Mouse (Mus musculus) heart, embryonic 12.5 days (tissue): ENCODE results near the gene Pfdn6. TPM values are rescaled to one million over a fixed set of nuclear protein-coding genes. Genes with fewer than 3 reads are reported as not detected.
A peak's percentile ranks its signal among the peaks of the same experiment; 100 is the strongest.

ENCODE experiments used
- ATAC-seq: fragments of 200-750 bp; cut with Nextera tagmentation; 2 replicates; pipeline ENCODE4 v1.8.0; 2017; ENCODE audit warnings: moderate TSS enrichment, moderate library complexity; ENCODE audit not compliant: insufficient number of reproducible peaks, low FRiP score
- H3K27ac ChIP-seq: fragments of 300-500 bp; sonication (generic); 2 replicates; pipeline ENCODE4 v1.5.1; 2016; ENCODE audit warnings: mild to moderate bottlenecking, moderate library complexity; ENCODE audit not compliant: poor library complexity, severe bottlenecking
- H3K27me3 ChIP-seq: fragments of 300-500 bp; sonication (generic); replicated peaks from 2 replicates; pipeline ENCODE4 v1.6.1; 2016; ENCODE audit warnings: mild to moderate bottlenecking, moderate library complexity
- H3K36me3 ChIP-seq: fragments of 300-500 bp; sonication (generic); 2 replicates; pipeline ENCODE4 v1.6.1; 2016; ENCODE audit warnings: mild to moderate bottlenecking, moderate library complexity
- H3K4me1 ChIP-seq: fragments of 300-500 bp; sonication (generic); replicated peaks from 2 replicates; pipeline ENCODE4 v1.6.1; 2016; ENCODE audit warnings: mild to moderate bottlenecking
- H3K4me2 ChIP-seq: fragments of 300-500 bp; sonication (generic); 2 replicates; pipeline ENCODE4 v1.6.1; 2016; ENCODE audit warnings: mild to moderate bottlenecking, moderate library complexity
- H3K4me3 ChIP-seq: fragments of 300-500 bp; sonication (generic); 2 replicates; pipeline ENCODE4 v1.5.1; 2016; ENCODE audit warnings: mild to moderate bottlenecking
- H3K9ac ChIP-seq: fragments of 300-500 bp; sonication (generic); 2 replicates; pipeline ENCODE4 v1.6.1; 2016; ENCODE audit warnings: mild to moderate bottlenecking, moderate library complexity
- H3K9me3 ChIP-seq: fragments of 300-500 bp; sonication (generic); replicated peaks from 2 replicates; pipeline ENCODE4 v1.6.1; 2016; ENCODE audit warnings: mild to moderate bottlenecking, moderate library complexity
- WGBS: fragments of 180-500 bp; shearing (Covaris S2); methylation state at CpG from one replicate; pipeline ENCODE4 v1.1.7; 2016; 5-methylcytosine and 5-hydroxymethylcytosine counted together
- polyA plus RNA-seq: library from polyadenylated mRNA; unstranded; fragments of >200 nt; fragmentation: Nextera tagmentation; extraction: Ambion mirVana; gene quantifications from 2 replicates; pipeline ENCODE4 v1.2.1, GENCODE M21; 2016

Pfdn6 gene
- polyA plus RNA-seq, 1 experiment from 2014 or later, result 127 TPM

DNA sequence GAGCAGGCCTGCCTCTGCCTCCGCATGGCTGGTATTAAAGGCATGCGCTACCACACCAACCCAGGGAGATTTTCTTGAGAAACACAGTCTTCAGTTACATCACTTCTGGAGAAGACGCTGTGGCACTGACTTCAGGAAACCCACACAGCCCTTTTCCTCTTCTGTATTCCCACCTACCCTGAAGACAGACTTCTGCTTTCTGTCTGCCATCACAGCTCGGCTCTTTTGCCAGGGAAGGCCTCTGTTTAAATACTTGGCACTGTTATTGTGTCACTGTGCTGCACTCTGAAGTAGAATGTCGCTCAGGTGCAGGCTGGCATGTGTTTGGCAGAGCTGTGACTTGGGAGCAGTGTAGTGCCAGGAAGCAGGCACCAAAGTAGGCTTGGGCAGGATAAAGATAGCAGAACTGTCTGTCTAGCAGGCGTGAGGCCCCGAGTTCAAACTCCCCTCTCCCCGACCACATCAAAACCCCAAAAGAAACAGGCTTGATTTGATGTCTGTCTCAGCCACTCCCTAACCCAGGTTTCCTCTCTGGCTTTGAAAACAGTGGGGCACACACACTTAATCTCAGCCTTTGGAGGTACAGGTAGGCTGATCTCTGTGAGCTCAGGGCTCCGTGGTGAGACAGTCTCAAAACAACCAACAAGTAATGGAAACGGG, 7.4 kb upstream of the Pfdn6 start:
- H3K36me3 ChIP-seq, result peaks cover 68% of the 10 kb centered on the region
- no peak for ATAC-seq
- no peak overlapping the region for H3K27ac ChIP-seq
- H3K9ac ChIP-seq, result no peak overlapping the region
- H3K4me1 ChIP-seq, result peaks cover 29% of the 10 kb centered on the region
- no peak overlapping the region for H3K4me2 ChIP-seq
- H3K27me3 ChIP-seq, result no peaks in the 10 kb centered on the region
- H3K9me3 ChIP-seq, result no peaks in the 10 kb centered on the region
- H3K4me3 ChIP-seq, result no peak overlapping the region
- 86% methylated on average over 10 of the region's 10 CpGs for WGBS

DNA sequence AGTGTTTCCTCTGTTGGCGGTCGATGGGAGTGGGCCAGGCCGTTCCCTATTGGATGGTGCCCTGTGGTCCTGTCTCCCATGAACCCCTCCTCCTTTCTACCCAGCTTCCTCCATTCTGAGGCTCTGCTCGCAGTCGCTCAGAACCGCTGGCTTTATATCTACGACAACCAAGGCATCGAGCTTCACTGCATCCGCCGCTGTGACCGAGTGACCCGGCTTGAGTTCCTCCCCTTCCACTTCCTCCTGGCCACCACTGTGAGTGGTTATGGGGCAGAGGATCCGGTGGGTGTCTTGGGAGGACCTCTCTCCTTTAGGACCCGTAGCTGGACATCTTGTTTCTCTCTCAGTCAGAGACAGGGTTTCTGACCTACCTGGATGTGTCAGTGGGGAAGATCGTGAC, 3.3 kb upstream of the Pfdn6 start:
- H3K4me2 ChIP-seq, result no peak overlapping the region
- H3K27me3 ChIP-seq, result no peaks in the 10 kb centered on the region
- H3K36me3 ChIP-seq, result peaks cover 53% of the 10 kb centered on the region
- H3K9me3 ChIP-seq, result no peaks in the 10 kb centered on the region
- H3K4me3 ChIP-seq, result no peak overlapping the region
- ATAC-seq, result no peak
- peaks cover 19% of the 10 kb centered on the region for H3K4me1 ChIP-seq
- H3K27ac ChIP-seq, result no peak overlapping the region
- H3K9ac ChIP-seq, result no peak overlapping the region
- whole genome bisulfite sequencing, result 95% methylated on average over 15 of the region's 15 CpGs

DNA sequence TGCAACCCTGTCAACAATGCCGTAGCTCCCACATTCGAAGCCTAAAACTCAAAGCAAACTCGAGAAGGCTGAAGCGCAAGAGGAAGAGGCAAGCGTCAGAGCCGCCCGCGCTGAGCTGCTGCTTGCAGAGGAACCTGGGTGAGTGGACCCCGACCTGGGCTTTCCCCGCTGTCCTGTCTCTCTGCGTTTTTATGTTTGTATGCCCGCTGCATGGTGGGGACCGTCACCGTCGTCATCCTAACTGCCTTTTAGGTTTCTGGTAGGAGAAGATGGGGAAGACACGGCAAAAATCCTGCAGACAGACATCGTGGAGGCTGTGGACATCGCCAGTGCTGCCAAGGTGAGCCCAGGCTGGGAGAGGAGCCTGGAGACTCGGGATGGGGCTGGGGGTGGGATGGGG, 1.2 kb upstream of the Pfdn6 start:
- peaks cover 19% of the 10 kb centered on the region for H3K4me1 ChIP-seq
- H3K27ac ChIP-seq, result no peak overlapping the region
- 47% methylated on average over 19 of the region's 19 CpGs for WGBS
- no peak for ATAC-seq
- H3K9me3 ChIP-seq, result no peaks in the 10 kb centered on the region
- peak overlapping the region; percentile 82 for H3K4me3 ChIP-seq
- peak overlapping the region; percentile 92 for H3K4me2 ChIP-seq
- H3K27me3 ChIP-seq, result no peaks in the 10 kb centered on the region
- H3K9ac ChIP-seq, result peak overlapping the region; percentile 93
- peaks cover 61% of the 10 kb centered on the region for H3K36me3 ChIP-seq

DNA sequence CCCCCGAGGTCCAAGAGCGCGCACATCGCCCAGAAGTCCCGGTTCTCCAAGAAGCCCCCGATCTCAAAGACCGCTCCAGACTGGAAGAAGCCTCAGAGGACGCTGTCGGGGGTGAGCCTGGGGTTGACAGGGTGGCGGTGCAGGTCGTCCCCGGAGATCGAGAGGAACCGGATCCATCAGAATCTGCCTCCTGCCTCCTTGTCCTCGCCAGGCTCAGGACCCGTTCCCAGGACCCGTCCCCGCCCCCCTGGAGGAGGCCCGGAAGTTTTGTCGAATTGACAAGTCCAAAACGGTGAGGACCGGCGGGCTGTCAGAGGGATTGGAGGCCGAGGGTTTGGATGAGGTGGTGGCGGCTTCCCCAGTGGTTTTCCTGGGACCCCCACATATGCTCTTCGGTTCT, 838 bp upstream of the Pfdn6 start:
- no peak overlapping the region for H3K27ac ChIP-seq
- peaks cover 60% of the 10 kb centered on the region for H3K36me3 ChIP-seq
- H3K4me2 ChIP-seq, result peak overlapping the region; percentile 92
- H3K4me1 ChIP-seq, result peaks cover 19% of the 10 kb centered on the region
- no peak for ATAC-seq
- WGBS, result 2% methylated on average over 26 of the region's 26 CpGs
- H3K4me3 ChIP-seq, result peak overlapping the region; percentile 82
- peak overlapping the region; percentile 93 for H3K9ac ChIP-seq
- no peaks in the 10 kb centered on the region for H3K27me3 ChIP-seq
- no peaks in the 10 kb centered on the region for H3K9me3 ChIP-seq

DNA sequence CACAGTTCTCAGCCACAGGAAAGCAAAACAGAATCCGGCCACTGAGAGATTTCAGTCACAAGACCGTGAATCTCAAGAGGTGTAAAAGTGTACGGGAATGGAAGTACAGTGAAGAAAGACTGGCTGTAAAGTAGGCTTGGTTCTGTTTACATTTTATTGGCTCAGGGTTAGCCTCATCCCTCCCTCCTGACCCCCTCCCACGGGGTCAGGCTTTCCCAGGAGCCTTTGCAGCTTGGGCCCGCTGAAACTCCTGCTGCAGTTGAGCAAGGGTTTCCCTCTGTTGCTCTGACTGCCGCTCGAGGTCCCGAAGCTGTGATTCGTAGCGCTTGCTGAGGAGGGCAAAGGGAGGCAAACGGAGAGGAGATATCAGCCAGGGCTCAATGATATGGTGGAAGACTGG, 1.4 kb downstream of the Pfdn6 start:
- H3K27ac ChIP-seq, result no peak overlapping the region
- peaks cover 19% of the 10 kb centered on the region for H3K4me1 ChIP-seq
- no peak for ATAC-seq
- H3K4me2 ChIP-seq, result peak overlapping the region; percentile 92
- H3K9me3 ChIP-seq, result no peaks in the 10 kb centered on the region
- peak overlapping the region; percentile 2; the same call in 1 of the 2 replicates for H3K4me3 ChIP-seq
- WGBS, result 75% methylated on average over 11 of the region's 11 CpGs
- H3K36me3 ChIP-seq, result peaks cover 62% of the 10 kb centered on the region
- no peak overlapping the region for H3K9ac ChIP-seq
- no peaks in the 10 kb centered on the region for H3K27me3 ChIP-seq

DNA sequence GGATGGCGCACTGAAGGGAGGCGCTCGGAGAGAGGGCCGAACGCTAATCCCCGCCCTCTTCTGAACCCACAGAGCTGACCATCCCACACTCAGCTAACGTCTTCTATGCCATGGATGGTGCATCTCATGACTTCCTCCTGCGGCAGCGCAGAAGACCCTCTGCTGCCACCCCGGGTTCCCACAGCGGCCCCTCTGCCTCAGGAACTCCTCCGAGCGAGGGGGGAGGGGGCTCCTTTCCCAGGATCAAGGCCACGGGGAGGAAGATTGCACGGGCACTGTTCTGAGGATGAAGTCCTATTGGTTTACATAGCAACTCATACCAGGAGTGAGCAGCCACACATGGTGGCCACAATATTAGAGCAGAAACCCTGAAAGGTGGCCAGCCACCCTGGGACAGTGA, 3.1 kb downstream of the Pfdn6 start:
- 85% methylated on average over 15 of the region's 15 CpGs for WGBS
- no peak for ATAC-seq
- H3K27ac ChIP-seq, result no peak overlapping the region
- peaks cover 68% of the 10 kb centered on the region for H3K36me3 ChIP-seq
- no peak overlapping the region for H3K9ac ChIP-seq
- no peak overlapping the region for H3K4me2 ChIP-seq
- H3K27me3 ChIP-seq, result no peaks in the 10 kb centered on the region
- no peaks in the 10 kb centered on the region for H3K9me3 ChIP-seq
- H3K4me1 ChIP-seq, result peaks cover 19% of the 10 kb centered on the region
- H3K4me3 ChIP-seq, result no peak overlapping the region

DNA sequence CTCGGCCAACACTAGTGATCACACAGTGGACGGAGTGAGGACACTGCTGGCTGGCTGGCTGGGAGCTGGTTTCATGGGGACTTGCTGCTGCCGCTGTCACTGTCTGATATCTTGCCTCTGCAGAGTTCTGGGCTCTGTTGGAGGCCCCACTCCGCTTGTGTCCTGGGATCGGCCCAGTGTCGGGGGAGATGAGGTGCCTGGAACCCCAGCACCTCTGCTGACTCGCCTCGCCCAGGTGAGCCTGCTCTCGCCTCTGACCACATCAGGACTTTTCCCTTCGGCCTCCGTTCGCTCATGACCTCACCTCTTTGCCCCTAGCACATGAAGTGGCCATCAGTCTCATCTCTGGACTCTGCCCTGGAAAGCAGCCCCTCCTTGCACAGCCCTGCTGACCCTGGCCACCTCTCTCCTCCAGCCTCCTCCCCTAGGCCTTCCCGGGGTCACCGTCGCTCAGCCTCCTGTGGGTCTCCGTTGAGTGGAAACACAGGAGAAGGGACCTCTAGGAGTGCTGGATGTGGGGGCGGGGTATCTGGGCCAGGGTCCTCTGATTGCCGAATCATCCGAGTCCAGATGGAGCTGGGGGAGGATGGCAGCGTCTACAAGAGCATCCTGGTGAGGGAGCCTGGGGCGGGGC, 4.6 kb downstream of the Pfdn6 start:
- peaks cover 66% of the 10 kb centered on the region for H3K36me3 ChIP-seq
- no peak overlapping the region for H3K27ac ChIP-seq
- 83% methylated on average over 21 of the region's 21 CpGs for WGBS
- H3K4me3 ChIP-seq, result no peak overlapping the region
- no peak overlapping the region for H3K9ac ChIP-seq
- H3K9me3 ChIP-seq, result no peaks in the 10 kb centered on the region
- ATAC-seq, result no peak
- peaks cover 21% of the 10 kb centered on the region for H3K4me1 ChIP-seq
- H3K27me3 ChIP-seq, result no peaks in the 10 kb centered on the region
- H3K4me2 ChIP-seq, result no peak overlapping the region

DNA sequence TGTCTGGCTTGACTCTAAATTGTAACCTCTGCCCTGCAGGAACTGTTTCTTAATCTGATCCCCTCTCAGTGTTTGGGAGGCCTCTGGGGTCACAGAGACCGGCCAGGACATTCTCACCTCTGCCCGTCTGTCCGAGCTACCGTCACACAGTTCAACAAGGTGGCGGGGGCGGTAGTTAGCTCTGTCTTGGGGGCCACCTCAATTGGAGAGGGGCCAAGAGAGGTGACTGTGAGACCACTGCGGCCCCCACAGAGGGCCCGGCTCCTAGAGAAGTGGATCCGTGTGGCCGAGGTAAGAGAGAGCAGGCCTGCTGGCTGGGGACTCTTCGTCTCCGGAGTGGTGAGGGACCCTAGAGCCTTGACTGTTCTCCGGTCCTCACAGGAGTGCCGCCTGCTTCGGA, 7.2 kb downstream of the Pfdn6 start:
- Histone ChIP-seq H3K27ac (no peak overlapping the region), H3K9me3 (no peaks in the 10 kb centered on the region), H3K9ac (no peak overlapping the region), H3K4me3 (no peak overlapping the region), H3K4me2 (no peak overlapping the region), H3K4me1 (peaks cover 18% of the 10 kb centered on the region), H3K27me3 (no peaks in the 10 kb centered on the region), H3K36me3 (peaks cover 57% of the 10 kb centered on the region)
- WGBS, result 93% methylated on average over 15 of the region's 15 CpGs
- ATAC-seq, result no peak

DNA sequence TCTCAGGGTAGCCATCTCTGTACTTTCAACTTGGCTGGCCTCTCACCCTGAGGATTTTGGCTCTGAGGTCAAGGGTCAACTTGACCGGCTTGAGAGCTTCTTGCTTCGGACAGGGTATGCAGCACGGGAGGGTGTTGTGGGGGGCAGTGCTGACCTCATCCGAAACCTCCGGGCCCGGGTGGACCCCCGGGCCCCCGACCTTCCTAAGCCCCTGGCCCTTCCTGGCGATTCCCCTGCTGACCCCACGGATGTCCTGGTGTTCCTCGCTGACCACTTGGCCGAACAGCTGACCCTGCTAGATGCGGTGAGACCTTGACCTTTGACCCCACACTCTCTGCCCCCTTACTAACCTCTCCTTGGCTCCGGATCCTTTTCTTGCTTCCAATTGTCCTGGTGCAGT, 7.7 kb downstream of the Pfdn6 start:
- ATAC-seq, result no peak
- H3K9ac ChIP-seq, result no peak overlapping the region
- 91% methylated on average over 14 of the region's 14 CpGs for whole genome bisulfite sequencing
- no peak overlapping the region for H3K4me2 ChIP-seq
- H3K27ac ChIP-seq, result no peak overlapping the region
- peaks cover 54% of the 10 kb centered on the region for H3K36me3 ChIP-seq
- H3K4me1 ChIP-seq, result peaks cover 21% of the 10 kb centered on the region
- no peaks in the 10 kb centered on the region for H3K9me3 ChIP-seq
- no peaks in the 10 kb centered on the region for H3K27me3 ChIP-seq
- no peak overlapping the region for H3K4me3 ChIP-seq

DNA sequence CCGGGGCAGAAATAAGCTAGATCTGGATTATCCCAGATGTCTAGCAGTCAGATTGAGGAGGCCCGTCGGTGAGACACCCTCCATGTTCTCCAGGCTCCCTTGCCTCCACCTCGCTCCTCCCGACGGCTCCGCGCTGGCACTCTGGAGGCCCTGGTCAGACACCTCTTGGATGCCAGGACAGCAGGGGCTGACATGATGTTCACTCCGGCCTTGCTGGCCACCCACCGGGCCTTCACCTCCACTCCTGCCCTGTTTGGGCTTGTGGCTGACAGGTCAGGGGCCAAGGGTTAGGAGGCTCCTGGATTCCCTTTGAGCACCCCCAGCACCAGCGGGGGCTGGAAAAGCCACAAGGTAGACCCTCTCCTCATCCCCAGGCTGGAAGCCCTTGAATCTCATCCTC, 8.2 kb downstream of the Pfdn6 start:
- Histone ChIP-seq H3K4me2 (no peak overlapping the region), H3K9ac (no peak overlapping the region), H3K27me3 (no peaks in the 10 kb centered on the region), H3K4me3 (no peak overlapping the region), H3K9me3 (no peaks in the 10 kb centered on the region), H3K4me1 (peaks cover 21% of the 10 kb centered on the region), H3K27ac (no peak overlapping the region), H3K36me3 (peaks cover 54% of the 10 kb centered on the region)
- WGBS, result 90% methylated on average over 11 of the region's 11 CpGs
- no peak for ATAC-seq

DNA sequence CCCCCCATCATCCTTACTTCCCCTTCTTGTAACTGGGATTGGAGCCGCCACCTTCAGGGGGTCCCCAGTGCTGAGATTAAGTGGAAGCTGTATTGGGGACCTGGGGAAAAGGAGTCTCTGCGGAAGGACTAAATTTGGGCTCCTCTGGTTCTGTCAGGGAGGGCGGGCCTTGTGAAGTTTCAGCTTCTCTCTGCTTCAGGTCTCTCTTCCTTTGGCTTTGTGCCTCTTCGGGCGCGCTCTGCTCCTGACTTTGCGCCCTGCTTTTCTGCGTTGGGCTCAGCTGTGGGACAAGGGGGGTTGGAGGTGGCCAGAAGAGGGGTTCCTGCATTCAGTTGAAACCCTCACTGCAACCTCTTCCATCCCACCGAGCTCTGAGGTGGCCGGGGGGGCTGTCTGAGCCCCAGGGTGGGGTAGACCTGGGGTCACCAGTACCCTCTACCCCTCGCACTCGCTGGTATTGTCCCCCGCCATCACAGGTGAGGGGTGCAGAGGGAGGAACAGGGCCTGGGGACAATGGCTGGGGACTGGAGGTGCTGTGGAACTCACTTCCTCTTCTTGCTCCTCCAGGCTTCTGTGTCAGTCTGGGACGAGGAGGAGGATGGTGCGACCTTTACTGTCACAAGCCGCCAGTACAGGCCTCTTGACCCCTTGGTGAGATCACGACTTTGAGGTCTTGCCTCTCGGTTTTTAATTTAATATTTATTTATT, 8.8 kb downstream of the Pfdn6 start:
- peak overlapping the region; percentile 95 for H3K9ac ChIP-seq
- H3K27ac ChIP-seq, result no peak overlapping the region
- WGBS, result 34% methylated on average over 18 of the region's 18 CpGs
- no peaks in the 10 kb centered on the region for H3K9me3 ChIP-seq
- ATAC-seq, result no peak
- peak overlapping the region; percentile 77 for H3K4me3 ChIP-seq
- H3K4me1 ChIP-seq, result peaks cover 21% of the 10 kb centered on the region
- peaks cover 54% of the 10 kb centered on the region for H3K36me3 ChIP-seq
- no peaks in the 10 kb centered on the region for H3K27me3 ChIP-seq
- peak overlapping the region; percentile 95 for H3K4me2 ChIP-seq
